Mouse (Mus musculus): ENCODE measurements around the gene Asic1. TPM values are rescaled to one million over a fixed set of nuclear protein-coding genes. Genes with fewer than 3 reads are reported as not detected.

Asic1 gene
- total RNA-seq, 2 experiments from 2014 or later = 29.6 to 32.0 TPM

DNA sequence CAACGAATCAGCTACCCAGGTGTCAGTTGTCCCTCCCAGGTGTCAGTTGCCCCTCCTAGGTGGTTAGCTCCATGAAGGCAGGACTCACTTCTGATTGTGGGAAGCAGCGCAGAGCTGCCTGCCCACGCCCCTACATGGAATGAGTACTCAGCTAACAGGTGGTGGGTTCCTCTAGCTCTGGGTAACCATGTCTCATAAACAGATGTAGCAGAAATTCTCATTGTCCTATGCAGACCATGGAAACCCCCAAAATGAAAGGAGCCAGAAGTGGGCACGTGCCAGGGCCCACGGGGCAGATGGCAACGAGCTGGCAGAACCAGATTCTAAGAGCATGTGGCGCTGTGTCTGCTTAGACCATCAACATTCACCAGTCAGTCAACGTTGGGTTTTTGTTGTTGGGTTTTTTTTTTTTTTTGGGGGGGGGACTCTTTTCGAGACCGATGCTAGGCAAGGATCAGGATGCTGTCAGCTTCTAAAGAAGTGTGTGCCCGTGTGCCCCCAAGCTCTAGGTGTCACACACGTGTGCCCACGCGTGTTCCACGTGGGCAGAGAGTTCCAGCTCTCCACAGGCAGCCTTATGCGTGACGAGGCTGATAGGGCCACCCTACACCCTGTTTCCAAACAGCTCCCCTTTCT is 6.1 kb upstream of the Asic1 start:
- peak; percentile 45 to 63 for DNase-seq (ENCODE audit: extremely low spot score in 1 of 2, low spot score in 1 of 2)

DNA sequence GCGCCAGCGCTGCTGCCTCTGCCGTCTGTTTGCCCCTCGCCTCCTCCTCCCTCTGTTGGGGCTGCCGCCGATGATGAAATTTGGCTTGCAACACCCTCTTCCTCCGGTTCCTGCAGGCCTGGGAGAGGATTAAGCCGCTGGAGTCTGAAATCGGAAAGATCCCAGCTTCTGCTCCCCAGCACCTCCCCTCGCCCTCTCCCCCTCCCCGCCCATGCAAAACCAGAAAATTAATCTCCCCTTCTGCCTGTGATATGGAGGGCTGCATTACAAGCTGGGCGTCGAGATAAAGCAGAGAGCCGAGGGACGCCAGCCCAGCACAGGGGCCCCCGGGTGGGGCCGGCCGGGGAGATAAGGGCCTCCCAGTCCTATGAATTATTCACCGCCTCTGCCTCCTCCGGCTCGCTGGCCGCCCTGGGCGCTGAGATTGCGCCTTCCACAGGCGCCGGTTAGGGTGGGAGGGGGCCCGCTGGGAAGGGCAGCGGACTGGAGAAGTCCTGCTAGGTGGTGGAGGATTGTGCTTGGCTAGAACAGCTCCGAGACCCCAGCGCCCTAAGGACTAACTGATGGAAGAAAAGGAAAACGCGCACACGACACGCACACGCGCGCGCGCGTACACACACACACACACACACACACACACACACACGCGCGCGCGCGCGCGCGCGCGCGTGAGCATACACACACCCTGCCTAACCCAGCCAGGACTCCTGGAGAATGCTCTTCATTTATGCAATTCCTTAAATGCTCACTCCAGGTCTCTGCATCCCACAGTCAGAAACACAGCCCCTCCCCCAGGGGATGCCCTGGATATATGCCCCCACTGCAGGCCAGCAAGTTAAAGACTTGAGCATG is 5.3 kb upstream of the Asic1 start:
- DNase-seq (ENCODE audit: extremely low spot score in 1 of 2, low spot score in 1 of 2) = peak; percentile 60 to 63

DNA sequence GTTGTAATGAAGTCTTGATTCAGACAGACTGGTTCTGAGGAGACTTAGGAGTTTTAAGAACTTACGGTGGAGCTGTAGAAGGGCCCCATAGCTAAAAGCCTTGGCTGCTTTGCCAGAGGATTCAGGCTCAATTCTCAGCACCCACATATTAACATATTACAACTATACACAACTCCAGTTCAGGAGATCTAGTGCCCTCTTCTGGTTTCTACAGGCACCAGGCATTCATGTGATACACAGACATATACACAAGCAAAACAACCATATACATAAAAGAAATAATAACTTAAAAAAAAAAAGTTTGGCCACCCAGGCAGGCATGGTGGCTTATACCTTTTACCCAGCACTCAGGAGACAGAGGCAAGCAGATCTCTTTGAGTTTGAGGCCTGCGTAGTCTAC is 2.6 kb upstream of the Asic1 start:
- DNase-seq (ENCODE audit: extremely low spot score in 1 of 2, low spot score in 1 of 2) = no peak

DNA sequence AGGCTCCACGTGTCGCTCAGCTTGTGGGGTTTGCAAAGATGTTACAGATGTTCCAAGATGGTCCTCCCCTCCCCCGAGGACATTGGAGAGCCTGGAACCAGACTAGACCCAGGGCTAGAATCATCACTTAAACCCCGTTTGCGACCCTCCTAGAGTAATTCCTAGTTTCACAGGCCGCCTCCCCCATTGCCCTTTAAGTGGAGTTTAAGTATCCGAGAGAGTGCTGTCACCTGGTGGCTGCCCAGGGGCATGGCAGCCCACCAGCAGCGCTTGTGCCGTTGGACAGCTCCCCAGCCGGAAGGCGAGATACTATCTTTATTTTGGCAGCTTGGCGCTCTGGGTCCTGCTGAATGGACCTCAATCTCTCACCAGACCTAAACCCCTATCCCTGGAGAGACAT is 1.3 kb upstream of the Asic1 start:
- DNase-seq (ENCODE audit: extremely low spot score in 1 of 2, low spot score in 1 of 2) = peak; percentile 64 to 83

DNA sequence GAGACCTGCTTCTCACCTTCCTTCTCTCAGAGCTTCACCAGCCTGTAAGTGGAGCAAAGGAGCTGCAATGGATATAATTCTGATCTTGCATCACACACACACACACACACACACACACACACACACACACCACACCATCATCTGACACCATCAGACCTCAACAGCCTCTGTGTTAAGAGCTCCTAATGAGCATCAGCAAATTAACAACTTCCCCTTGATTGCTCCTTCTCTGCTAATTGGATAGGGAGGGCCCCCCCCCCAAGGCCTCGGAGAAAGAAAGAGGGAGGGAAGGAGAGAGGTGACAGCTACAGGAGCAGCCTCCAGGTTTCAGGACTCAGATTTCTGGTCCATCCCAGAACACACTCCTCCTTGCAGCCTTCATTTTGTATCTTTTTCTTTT is 776 bp upstream of the Asic1 start:
- DNase-seq (ENCODE audit: extremely low spot score in 1 of 2, low spot score in 1 of 2) = no peak

DNA sequence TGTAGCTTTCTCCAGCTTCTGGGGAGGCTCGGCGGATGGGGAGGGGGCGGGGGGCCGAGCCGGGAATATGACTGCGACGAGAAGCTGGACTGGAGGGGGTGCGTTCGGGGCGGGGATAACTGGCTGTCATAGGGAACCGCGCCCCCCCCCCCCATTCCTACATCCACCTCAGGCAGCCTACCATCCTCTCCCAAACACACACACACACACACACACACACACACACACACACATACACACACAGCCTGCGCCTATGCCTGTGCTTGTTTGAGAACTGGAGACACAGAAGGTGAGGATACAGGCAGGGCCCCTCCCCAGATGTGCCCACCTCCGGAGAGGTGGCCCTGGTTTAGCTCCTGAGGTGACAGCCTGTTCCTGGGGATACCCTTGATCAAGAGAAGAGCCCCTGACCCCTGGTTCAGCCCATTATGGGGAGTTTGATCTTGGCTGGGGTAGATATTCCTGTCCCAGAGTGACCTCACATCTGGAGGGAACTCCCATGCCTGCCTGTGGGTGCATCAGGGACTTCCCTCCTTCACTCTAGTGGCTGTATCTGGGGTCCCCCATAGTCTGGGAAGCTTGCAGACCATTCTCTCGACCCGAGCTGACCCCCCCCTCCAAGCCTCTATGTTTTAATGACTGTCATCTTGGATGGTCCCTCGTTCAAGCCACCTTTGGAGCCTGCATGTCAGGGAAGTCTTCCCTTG is 949 bp downstream of the Asic1 start:
- no peak for DNase-seq (ENCODE audit: extremely low spot score in 1 of 2, low spot score in 1 of 2)

DNA sequence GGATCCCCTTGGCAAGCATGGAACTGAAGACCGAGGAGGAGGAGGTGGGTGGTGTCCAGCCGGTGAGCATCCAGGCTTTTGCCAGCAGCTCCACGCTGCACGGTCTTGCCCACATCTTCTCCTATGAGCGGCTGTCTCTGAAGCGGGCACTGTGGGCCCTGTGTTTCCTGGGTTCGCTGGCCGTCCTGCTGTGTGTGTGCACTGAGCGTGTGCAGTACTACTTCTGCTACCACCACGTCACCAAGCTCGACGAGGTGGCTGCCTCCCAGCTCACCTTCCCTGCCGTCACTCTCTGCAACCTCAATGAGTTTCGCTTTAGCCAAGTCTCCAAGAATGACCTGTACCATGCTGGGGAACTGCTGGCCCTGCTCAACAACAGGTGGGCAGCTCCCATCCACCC is 1.6 kb downstream of the Asic1 start:
- DNase-seq (ENCODE audit: extremely low spot score in 1 of 2, low spot score in 1 of 2) = no peak

DNA sequence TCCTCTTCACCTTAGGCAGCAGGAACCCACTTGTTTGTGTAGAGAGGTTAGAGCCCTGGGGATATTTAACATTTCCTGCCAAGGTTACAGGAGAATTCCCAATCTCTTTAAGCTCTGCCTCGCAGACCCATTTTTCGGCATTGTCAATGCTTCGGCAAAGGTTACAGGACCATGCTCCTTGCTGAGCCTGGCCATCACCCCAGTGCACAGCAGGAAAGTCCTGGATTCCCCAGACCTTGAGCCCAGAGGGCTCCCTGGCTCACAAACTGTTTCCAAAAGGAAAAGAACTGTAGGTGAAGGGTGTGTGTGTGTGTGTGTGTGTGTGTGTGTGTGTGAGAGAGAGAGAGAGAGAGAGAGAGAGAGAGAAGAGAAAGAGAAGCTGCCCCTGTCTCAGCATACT is 4.7 kb downstream of the Asic1 start:
- DNase-seq (ENCODE audit: extremely low spot score in 1 of 2, low spot score in 1 of 2) = no peak

DNA sequence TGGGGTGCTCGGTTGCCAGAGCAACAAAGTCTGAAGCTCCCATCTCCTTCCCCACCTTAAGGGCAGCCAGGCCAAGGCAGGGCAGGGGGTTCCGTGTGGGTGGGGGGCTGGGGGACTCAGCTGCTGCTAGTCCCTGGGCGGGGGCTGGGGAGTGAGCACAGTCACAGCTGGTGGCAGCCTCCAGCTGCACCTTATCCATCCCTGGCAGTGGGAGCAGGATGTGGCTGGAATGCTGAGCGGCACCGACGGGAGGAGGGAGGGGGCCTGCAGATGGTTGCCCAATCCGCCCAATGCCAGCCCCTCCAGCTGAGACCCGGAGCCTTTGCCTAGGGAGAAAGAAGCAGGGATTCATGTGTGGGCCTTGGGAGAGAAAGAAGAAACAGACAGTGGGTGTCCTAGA is 6.9 kb downstream of the Asic1 start:
- DNase-seq (ENCODE audit: extremely low spot score in 1 of 2, low spot score in 1 of 2) = no peak

DNA sequence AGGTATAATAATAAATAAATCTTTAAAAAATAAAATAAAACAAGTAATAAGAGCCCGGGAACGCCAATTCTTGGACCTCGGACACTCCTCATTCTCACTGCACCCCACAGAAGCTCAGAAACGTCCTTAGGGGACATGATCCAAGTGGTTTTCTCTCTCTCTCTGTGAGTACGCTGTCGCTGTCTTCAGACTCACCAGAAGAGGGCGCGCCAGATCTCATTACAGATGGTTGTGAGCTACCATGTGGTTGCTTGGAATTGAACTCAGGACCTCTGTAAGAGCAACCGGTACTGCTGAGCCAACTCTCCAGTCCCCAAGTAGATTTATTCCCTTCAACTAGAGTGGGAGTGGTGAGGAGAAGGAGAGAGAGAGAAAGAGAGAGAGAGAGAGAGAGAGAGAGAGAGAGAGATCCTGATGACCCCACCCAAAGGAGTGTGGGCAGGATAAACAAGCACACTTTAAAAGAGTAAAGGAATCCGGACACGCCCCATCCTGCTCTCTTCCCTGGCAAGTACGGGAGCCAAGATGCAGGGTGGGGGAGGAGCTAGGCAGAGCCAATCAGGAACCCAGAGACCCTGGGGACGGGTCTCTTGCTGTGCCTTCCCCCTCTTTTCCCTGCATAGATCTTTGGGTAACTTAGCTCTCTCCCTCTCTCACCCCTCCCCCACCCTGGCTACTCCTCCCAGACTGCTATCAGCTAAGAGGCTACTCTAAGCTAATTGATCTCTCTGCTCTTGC is 8.1 kb downstream of the Asic1 start:
- DNase-seq (ENCODE audit: extremely low spot score in 1 of 2, low spot score in 1 of 2) = peak in 1 of 2 experiments; percentile 52

DNA sequence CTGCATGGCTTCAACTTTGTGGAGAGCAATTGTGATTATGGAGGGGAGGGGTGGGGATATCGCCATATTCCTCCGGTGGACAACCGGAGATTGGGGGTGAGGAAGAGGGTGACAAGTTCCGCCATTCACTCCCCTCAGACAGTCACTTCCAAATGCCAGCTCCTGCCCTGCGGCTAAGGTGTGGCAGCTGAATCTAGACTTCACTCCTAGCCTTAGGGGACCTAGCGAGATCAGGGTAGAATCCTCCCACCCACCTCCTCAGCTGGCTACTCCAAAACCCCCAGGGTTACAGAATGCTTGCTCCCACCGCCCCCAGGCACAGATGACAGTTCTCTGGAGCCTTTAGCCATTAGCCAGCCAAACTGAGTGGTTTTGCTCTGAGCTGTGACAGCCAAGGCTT is 8.8 kb downstream of the Asic1 start:
- no peak for DNase-seq (ENCODE audit: extremely low spot score in 1 of 2, low spot score in 1 of 2)

DNA sequence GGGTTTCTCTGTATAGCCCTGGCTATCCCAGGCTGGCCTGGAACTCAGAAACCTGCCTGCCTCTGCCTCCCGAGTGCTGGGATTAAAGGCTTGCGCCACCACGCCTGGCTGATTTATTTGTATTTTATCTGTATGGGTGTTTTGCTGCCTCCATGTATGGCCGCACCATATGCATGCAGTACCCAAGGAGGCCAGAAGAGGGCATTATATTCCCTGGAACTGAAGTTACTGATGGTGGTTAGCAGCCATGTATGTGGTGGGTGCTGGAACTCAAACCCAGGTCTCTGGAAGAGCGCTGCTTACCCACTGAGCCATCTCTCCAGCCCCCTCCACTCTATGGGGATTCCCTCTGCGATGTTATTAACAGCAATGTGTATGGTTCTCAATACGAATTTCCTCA is 12.7 kb downstream of the Asic1 start:
- DNase-seq (ENCODE audit: extremely low spot score in 1 of 2, low spot score in 1 of 2) = no peak

DNA sequence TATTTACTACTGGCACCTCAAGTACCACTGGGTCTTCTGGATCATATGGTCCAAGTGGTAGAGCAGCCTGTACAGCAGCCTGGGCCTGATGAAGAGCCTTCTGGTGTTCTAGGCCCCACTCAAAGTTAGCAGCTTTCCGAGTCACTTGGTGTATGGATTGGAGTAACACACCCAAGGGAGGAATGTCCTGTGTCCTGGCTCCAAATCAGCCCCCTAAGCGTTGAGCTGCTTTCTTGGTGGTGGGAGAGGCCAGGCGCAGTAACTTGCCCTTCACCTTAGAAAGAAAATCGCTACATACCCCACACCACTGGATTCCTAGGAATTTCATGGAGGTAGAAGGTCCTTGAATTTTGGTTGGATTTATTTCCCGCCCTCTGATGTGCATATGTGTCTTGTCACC is 14.0 kb downstream of the Asic1 start:
- DNase-seq (ENCODE audit: extremely low spot score in 1 of 2, low spot score in 1 of 2) = no peak

DNA sequence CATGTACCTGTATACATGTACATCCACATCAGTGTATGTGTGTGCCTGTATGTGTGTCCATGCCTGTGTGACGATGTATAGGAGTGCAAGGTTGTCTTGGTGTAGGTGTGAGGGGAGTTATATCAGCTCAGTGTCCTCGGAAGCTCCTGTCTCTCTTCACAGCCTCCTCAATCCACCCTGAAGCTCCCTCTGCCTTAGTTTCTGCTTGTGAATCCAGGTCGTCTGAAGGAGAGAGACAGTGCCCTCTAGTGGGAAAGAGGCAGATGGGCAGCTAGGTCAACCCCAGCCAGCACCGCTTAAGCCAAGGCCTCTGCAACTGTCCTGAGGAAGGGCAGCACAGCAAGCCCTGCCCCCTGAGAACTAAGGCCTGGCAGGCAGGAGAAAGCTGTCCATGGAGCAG is 18.5 kb downstream of the Asic1 start:
- peak; percentile 19 to 38 for DNase-seq (ENCODE audit: extremely low spot score in 1 of 2, low spot score in 1 of 2)

DNA sequence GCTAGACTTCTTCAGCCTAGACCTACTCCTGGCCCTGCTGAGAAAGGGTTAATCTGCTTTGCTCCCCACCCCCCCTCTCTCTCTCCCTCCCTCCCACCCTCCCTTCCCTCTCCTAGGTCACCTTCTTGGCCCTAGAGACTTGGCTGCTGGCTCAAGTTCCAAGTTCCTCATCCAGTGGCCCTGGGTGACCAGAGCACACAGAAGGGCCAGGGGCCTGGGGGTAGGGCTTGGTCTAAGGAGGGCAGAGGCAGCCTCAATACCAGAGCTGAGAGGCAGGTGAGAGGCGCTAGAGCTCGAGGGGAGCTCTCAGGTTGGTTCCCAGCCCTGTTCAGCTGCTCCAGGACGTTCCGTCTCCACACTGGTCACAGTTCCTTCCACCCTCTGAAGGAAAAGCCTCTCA is 20.8 kb downstream of the Asic1 start:
- DNase-seq (ENCODE audit: extremely low spot score in 1 of 2, low spot score in 1 of 2) = no peak

DNA sequence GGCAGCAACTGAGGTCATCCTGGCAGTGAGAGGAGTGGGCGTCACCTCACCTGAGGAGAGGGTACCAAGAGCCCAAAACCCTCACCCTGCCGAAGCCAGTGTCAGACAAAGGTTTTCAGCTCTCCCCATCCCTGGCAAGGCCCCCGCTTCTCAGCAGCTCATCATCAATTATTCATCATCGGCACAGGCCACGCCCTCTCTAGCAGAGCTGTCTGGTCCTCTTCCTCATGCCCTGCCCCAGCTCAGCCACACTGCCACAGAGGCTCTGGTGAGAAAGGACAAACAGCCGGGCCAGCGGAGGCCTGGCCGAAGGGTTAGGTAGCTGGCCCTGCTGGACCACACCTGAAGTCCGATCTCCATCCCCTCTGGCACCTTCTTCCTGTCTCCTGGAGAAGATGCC is 21.8 kb downstream of the Asic1 start:
- no peak for DNase-seq (ENCODE audit: extremely low spot score in 1 of 2, low spot score in 1 of 2)

DNA sequence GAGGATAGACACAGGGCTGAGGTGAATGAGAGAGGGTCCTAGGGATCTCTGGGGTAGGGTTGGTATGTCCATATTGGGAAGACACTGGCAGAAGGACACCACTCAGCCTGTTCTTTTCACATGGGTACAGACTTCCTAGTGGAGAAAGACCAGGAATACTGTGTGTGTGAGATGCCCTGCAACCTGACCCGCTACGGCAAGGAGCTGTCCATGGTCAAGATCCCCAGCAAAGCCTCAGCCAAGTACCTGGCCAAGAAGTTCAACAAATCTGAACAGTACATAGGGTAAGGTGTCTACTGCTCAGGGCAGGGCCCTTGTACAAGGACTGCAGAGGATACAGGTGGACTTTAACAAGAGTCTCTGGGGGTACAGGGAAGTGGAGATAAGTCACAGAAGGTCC is 27.1 kb downstream of the Asic1 start:
- DNase-seq (ENCODE audit: extremely low spot score in 1 of 2, low spot score in 1 of 2) = no peak

DNA sequence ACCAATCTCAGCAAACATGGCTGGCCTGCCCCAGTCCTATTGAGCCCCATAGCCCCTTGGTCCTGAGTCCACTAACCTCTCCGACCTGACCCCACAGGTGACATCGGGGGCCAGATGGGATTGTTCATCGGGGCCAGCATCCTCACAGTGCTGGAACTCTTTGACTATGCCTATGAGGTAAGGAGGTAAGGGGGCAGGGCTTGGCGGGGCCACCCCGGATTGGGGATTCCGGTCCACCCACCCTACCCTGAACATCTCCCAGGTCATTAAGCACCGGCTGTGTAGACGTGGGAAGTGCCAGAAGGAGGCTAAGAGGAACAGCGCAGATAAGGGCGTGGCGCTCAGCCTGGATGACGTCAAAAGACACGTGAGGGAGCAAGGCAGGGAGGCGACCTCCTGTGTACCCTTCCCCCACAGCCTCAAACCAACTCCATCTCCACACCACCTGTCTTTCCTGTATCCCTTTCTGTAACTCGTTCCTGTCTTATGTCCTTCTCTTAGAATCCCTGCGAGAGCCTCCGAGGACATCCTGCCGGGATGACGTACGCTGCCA is 28.4 kb downstream of the Asic1 start:
- no peak for DNase-seq (ENCODE audit: extremely low spot score in 1 of 2, low spot score in 1 of 2)

DNA sequence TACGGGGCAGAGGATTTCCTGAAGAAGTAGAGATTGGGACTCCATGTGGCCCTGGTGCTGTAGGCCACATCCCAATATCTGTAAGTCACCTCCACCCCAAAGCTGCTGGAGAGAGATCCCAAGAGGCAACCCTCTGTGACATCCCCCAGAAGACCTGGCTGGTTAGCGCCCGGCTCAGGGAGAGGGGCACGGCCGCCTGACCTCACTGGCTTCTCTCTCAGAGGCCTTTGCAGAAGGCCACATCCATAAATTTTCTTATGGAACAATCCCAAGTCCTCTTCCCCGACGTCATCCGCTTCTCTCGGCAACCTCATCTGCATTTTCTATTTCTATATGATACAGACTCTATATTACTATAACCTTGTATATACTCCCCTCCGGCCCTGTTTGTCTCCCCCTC is 29.5 kb downstream of the Asic1 start:
- DNase-seq (ENCODE audit: extremely low spot score in 1 of 2, low spot score in 1 of 2) = no peak

DNA sequence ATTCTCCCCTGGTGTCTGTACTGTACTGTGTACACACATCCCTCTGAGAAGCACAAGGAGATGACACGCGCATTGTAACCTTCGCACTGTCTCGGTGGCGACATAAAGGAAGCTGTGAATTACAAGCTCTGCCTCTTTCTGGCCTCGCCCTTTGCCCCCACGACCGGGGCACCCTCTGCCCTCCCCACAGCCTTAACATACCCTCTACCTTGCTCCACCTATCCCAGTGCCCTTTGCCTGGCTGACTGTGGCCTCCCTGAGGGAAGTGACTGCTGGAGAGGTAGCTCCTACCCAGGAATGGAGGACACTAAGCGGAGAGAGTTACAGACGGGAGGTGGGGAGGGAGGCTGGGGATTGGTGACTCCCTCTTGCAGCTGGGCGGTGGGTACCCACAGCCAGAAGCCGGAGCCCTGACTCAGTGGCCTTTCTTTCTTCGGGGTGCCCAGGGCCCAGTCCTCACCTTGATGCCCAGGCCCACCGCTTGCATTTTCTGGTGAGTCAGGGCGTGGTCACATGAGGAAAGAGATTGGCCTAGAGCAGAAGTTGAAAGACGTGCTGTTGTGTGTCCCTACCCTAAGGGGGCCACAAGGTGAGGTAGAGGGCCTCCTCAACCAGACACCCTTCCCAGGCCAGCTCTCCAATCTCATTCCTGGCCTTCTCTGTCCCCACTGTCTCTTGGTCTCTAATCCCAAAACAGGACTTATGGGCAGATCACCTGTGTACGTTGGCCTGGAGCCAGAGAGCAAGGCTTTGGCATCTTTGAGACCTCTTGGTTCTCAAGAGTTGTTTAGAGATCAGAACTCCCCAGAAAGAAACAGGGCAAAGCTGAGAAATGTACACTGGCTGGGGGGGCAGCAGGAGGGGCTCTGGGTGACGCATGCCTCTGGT is 30.3 kb downstream of the Asic1 start:
- no peak for DNase-seq (ENCODE audit: extremely low spot score in 1 of 2, low spot score in 1 of 2)
